Comparison of ENCODE assay signal across 21 mouse cellular contexts in genomic region chr16:93427264-93427663, GRCm38 (mm10).
DNase-seq lines count a peak whose midpoint lies in the region; ATAC-seq and TF ChIP-seq lines count a peak whose summit lies in the region.
"Had no signal": no experiment of that assay in that cellular context is flagged by ENCODE, and none has a peak within 500 bp of the region (broad histone marks: within the 10 kb centered on the region; RNA-seq: fewer than 3 reads in every experiment).

No protein-coding gene starts in this region.

- H3K9me3 ChIP-seq in heart, embryonic 11.5 days (replicated peaks; ENCODE audit: control insufficient read depth, low read length): no peaks in the 10 kb centered on the region
- H3K9me3 ChIP-seq: embryonic facial prominence, embryonic 10.5 days; forebrain, embryonic 13.5 days; G1E; heart, embryonic 15.5 days had no signal

- intact Hi-C loops in heart, adult 2 months (cut with DNase I): no loop called here

- no peak overlapping the region for H3K9ac ChIP-seq in heart, adult 2 months (ENCODE audit: low read depth, low read length)
- no peak overlapping the region for H3K9ac ChIP-seq in heart, embryonic 11.5 days (ENCODE audit: low read depth, low read length)
- H3K9ac ChIP-seq: forebrain, embryonic 13.5 days; heart, embryonic 15.5 days had no signal

- peaks cover 1% of the 10 kb centered on the region; the same call in 1 of the 2 replicates for H3K4me1 ChIP-seq in heart, adult 2 months (ENCODE audit: control insufficient read depth, insufficient read depth, low read length)
- peaks cover 7% of the 10 kb centered on the region for H3K4me1 ChIP-seq in heart, embryonic 11.5 days (ENCODE audit: control insufficient read depth, insufficient read depth, low read length)

- H3K27ac ChIP-seq in heart, adult 2 months: no peak overlapping the region
- no peak overlapping the region for H3K27ac ChIP-seq in heart, embryonic 11.5 days (ENCODE audit: low read depth, low read length)
- H3K27ac ChIP-seq: embryonic facial prominence, embryonic 10.5 days; forebrain, embryonic 13.5 days; gastrocnemius, adult 2 months; heart, embryonic 15.5 days had no signal

- H3K4me2 ChIP-seq in heart, embryonic 11.5 days: no peak overlapping the region
- H3K4me2 ChIP-seq: forebrain, embryonic 13.5 days; heart, embryonic 15.5 days had no signal

- no peak overlapping the region for H3K4me3 ChIP-seq in heart, adult 2 months
- no peak overlapping the region for H3K4me3 ChIP-seq in heart, embryonic 11.5 days (ENCODE audit: low read depth, low read length)
- H3K4me3 ChIP-seq: embryonic facial prominence, embryonic 10.5 days; forebrain, embryonic 13.5 days; gastrocnemius, adult 2 months; heart, embryonic 15.5 days had no signal

- no peak for ATAC-seq in heart, embryonic 11.5 days (replicated peaks; ENCODE audit: insufficient number of reproducible peaks, low FRiP score, low TSS enrichment)
- no peak for ATAC-seq in megakaryocyte-erythroid progenitor cell, adult 5-6 weeks (replicated peaks; ENCODE audit: low FRiP score, low TSS enrichment, poor library complexity, severe bottlenecking)
- ATAC-seq: CD4-positive, CD25-positive, alpha-beta regulatory T cell, adult 4 months; forebrain, embryonic 13.5 days; hindbrain, embryonic 16.5 days; inflammation-experienced regulatory T-cells, adult 6 months; intestine, postnatal 0 days had no signal

- peak; percentile 22 for DNase-seq in adrenal gland, postnatal 10 days
- no peak for DNase-seq in adrenal gland, postnatal 4 days (ENCODE audit: low spot score in 2 of 2)
- peak; percentile 33 to 57 for DNase-seq in heart, adult 2 months
- peak; percentile 53 for DNase-seq in testis, postnatal 10 days (ENCODE audit: low spot score)
- no peak for DNase-seq in testis, postnatal 14 days (ENCODE audit: low spot score)
- DNase-seq: adrenal gland, adult 8-10 months; B cell, adult 2 months; cerebellum, adult 18-20 months; cerebellum, adult 9-11 months; gastrocnemius, adult 2 months; gastrocnemius, postnatal 25 days had no signal

- TF ChIP-seq CTCF in heart, adult 2 months (IDR thresholded peaks at IDR 0.05): no peak

- WGBS in heart, adult 2 months: 71% methylated on average over 4 of the region's 4 CpGs
- 83% methylated on average over 4 of the region's 4 CpGs for WGBS in heart, embryonic 11.5 days (ENCODE audit: insufficient replicate concordance)

- TF ChIP-seq EP300 in heart, adult 2 months (IDR thresholded peaks at IDR 0.05; ENCODE audit: insufficient read depth, low read depth, low read length): no peak

- H3K36me3 ChIP-seq in heart, adult 2 months (ENCODE audit: control insufficient read depth, insufficient read depth, low read length): no peaks in the 10 kb centered on the region
- H3K36me3 ChIP-seq in heart, embryonic 11.5 days (ENCODE audit: control insufficient read depth, insufficient read depth, low read length): no peaks in the 10 kb centered on the region
- H3K36me3 ChIP-seq: embryonic facial prominence, embryonic 10.5 days; G1E; heart, embryonic 15.5 days had no signal

- no peaks in the 10 kb centered on the region for H3K79me2 ChIP-seq in heart, adult 2 months (replicated peaks; ENCODE audit: control insufficient read depth, insufficient read depth, low read length)

- no peak for TF ChIP-seq POLR2A in heart, adult 2 months (IDR thresholded peaks at IDR 0.05; ENCODE audit: insufficient read depth, low read depth, low read length)

- no peaks in the 10 kb centered on the region for H3K27me3 ChIP-seq in heart, adult 2 months (ENCODE audit: control insufficient read depth, insufficient read depth, low read length)
- H3K27me3 ChIP-seq in heart, embryonic 11.5 days (ENCODE audit: control insufficient read depth, insufficient read depth, low read length): no peaks in the 10 kb centered on the region
- H3K27me3 ChIP-seq: forebrain, embryonic 13.5 days had no signal

Comparison
In these comparisons a context has a peak if more than half of its experiments do, and no peak if none do; other contexts are left out.
1. DNase-seq: peak in adrenal gland, postnatal 10 days (single experiment), heart, adult 2 months (2 of 2) and testis, postnatal 10 days (single experiment); none in adrenal gland, postnatal 4 days (0 of 2) and testis, postnatal 14 days (single experiment).